Mouse (Mus musculus) c-Kit-positive CD71-negative TER-119-negative erythroid progenitor cells, embryonic 14.5 days (primary cell): ENCODE measurements around the gene Zfp867.

ENCODE experiments used
- DNase-seq: peaks from one replicate; pipeline ENCODE4 v3.0.0-alpha.2; 2013; ENCODE audit warnings: low read depth

Zfp867 gene

DNA sequence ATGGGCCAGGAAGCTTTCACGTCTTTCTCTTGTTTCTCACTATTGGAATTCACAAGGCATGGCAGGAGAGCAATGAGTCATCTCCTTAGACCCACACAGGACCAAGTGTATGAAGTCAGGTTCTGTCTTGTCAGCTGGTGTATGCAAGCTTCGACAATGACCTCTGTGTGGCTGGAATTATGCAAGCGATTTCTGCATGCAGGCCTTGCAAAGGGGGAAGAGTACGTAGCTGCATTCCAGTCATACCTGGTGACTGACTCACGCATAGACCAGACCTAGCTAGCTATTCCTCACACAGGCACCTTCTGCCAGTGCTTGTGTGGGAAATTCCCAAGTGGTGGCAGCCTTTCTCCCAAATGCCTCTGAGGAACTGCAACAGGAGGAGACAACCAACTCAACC is 13.3 kb downstream of the Zfp867 start:
- no peak for DNase-seq

DNA sequence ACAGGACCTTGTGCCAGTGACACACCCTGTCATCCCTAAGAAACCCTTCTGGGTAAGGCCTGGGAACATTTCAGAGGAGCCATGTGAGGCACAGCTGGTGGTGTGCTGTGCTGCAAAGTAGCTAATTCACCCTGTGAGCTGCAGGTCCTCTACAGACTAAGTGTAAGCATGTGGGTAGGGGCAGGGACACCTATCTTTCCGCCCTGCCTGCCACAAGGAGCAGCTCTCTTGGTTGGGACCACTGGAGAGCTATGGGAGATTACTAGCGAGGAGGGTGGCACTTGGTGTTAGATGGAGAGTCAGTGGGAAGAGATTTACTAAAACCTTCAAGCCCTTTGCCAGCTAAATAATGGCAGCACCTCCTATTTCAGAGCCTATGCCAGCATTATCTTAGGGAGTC is 15.4 kb downstream of the Zfp867 start:
- no peak for DNase-seq

DNA sequence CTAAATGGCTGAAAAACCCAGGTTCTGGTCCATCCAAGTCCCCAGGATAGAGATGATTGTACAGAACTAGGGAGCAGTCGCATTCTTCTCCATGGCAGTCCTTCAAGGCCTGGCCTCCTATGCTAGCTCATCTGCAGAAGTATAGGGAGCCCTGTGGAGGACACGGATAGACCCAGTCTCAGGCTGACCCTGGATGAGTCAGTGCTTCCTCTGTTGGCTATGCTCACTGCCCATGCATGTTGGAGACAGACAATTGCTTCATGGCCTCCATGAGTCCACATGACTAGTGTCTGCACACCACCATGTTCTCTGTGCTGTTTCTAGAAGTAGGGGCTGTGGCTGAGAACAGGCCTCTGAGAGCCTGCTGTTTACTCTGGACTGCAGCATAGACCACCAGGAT is 15.9 kb downstream of the Zfp867 start:
- DNase-seq, result no peak

DNA sequence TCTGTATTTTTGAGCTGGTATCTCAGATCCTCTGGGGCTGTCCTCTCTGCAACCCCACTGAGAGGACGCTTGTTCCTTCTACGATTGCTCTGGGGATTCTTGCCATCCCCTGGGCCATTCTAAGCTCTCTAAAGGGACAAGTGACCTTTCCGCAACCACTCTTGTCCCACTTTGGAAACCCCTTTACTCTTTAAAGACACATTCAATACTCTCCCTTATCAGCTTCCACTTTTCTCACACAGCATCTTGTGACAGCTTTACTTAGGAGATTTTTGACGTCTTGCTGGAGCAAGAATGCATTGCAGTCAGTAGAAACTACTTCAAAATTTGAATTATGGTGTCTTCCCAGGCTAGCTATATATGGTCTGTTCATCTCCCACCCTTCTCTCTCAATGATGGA is 21.2 kb downstream of the Zfp867 start, which contains the start of gene Snap47:
TSS of gene Snap47 (minus strand) at position 101 of the 400 bp plus-strand sequence.
- DNase-seq, result no peak

DNA sequence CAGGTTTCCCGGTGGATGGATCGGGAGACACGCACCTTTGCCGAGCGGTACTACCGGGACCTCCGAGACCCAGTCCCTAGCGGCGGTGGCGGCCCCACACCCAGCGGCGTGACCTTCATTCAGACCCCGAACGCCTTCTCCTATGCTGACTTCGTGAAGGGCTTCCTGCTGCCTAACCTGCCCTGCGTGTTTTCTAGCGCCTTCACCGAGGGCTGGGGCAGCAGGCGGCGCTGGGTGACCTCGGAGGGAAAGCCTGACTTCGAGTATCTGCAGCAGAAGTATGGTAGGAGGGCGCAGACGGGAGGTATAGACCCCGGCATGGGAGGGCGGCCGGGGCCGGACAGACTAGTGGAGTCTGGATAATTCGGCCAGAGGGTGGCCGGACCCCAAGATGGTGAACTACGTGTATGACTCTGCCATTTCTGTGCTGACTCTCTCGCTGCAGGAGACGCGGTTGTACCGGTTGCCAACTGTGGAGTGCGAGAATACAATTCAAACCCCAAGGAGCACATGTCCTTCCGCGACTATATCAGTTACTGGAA is 22.0 kb downstream of the Zfp867 start:
- DNase-seq, result no peak

DNA sequence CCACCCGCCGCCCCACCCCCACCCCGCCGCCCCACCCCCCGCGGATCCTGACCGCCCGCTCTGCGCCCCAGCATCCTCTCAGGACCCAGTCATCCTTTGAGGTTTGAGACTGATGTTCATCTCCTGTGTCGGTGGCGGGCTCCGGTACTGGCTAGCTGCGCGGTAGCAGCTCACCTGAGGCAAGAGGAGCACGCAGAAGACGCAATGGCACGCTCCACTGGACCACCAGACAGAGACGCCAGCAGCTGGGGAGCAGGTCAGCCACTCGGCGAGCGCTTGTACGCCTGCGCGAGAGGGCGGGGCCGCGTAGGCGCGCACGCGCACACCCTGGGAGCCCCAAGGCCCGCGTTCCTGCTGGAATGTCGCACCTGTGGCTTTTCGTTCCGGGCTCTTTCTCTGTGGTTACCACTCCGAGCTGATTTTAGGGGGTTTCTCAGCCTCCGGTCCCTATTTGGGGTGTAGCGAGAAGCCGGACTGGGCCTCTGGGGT is 22.5 kb downstream of the Zfp867 start, which contains the start of gene Jmjd4:
TSS of gene Jmjd4 (plus strand) at position 305 of the 489 bp plus-strand sequence.
- DNase-seq, result peak; percentile 64

DNA sequence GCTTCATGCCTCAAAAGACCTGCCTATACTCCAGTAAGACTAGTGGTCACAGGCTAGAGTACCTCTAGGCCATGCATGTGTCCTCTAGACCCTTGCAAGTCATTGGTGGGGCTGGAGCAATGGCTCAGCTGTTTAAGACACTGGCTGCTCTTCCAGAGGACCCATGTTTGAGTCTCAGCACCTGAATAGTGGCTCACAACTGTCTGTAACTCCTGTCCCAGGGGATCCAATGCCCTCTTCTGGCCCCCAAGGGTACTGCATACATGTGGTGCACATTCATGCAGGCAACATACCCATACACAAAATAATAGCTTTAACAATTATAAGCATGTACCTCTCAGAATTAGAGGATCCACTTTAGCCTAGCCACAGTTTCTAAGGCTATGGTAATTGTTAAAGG is 29.2 kb downstream of the Zfp867 start:
- no peak for DNase-seq

DNA sequence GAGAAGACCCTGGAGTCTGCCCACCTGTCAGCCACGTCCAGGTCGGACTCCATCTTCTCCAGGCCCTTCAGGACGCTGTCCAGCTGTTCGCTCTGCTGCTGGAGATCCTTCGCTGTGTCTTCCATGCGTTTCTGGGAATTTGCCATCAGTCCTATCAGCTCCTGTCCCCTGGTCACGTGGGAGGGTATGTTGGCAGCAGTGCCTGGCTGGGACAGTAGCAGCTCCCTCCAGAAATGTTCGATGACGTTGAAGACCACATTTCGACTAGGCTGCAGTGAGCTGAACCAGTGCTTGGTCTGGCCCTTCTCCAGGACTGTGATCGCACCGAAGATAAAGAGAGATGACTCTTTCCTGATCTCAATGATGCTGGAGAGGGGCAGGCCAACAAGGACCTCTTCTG is 34.3 kb downstream of the Zfp867 start:
- no peak for DNase-seq

DNA sequence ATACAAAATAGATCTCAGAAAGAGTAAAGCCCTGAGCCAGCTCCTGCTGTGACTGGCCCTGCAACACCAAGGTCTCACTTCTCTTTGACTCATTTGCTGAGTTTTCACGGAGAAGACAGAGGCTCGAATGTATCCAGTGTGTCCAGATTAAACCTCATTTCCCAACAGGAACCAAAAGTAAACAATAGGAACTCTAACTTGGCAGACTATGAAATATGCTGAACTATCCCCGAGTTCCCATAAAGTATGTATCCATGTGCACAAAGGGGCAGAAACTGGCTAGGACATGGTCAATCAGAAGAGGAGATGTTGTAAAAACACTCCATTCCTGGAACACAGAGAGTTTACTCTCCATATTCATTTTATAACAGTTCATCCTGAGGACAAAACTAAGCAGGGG is 40.0 kb downstream of the Zfp867 start:
- DNase-seq, result no peak

DNA sequence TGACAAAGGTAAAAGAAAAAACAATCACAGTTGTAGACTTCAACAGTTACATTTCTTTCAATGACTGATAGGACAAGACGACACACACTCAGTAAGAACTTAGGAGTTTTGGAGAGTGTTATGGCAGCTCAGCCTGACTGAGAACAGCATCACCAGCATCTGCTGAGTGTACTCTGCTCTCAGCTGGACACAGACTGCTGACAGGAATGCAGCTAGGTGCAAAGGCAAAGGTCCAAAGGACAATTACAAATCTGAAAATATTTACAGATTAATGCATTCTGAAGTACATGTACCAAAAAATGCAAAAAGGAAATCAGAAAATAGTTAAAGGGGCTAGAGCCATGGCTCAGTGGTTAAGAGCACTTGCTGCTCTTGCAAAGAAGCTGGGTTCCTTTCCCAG is 42.3 kb downstream of the Zfp867 start:
- no peak for DNase-seq

DNA sequence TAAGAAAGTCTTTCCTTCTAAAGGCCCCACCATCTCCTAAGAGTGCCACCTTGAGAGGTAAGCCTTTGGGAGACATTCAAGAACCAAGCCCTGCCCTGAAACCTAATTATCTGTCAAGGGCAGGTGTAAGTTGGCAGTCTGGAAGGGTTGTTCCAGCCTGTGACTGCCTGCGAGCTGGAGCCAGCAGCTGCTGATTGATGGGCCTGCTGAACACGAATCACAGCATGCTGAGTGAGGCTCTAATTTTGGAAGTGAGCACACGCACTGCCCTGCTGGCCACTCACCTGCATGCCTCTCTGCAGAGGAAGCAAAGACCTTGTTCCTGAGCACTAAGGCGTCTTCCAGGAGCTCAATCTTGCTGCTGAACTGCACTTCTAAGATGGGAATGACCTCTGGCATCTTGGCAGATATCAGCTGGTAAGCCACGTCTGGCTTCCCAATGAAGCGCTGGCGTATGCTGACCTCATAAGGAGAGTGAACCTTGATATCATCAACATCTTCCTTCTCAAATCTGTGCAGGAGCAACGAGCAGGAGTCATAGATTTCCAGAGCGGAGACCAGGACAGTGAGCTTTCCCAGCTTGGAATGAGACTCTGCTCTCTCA is 44.1 kb downstream of the Zfp867 start:
- no peak for DNase-seq

DNA sequence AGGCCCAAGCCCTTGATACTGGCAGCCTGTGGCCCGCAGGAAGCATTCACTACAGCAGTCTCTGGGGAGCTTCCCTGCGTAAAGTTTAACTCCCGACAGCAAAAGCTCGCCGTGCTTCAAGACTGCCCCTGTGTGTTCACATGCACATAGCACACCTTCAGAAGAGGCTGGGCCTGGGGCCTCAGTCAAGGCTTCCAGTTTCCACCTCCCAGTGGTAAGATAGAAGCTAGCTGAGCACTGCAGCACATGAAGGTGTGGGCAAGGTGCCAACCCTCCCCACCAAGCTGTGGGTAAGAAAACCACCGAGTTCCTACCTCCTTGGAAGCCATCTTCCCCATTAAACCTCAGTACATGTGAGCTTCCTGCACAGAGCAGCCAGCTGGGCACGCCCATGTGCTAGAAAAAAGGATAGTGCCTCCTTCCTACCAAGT is 46.6 kb downstream of the Zfp867 start:
- peak; percentile 22 for DNase-seq

DNA sequence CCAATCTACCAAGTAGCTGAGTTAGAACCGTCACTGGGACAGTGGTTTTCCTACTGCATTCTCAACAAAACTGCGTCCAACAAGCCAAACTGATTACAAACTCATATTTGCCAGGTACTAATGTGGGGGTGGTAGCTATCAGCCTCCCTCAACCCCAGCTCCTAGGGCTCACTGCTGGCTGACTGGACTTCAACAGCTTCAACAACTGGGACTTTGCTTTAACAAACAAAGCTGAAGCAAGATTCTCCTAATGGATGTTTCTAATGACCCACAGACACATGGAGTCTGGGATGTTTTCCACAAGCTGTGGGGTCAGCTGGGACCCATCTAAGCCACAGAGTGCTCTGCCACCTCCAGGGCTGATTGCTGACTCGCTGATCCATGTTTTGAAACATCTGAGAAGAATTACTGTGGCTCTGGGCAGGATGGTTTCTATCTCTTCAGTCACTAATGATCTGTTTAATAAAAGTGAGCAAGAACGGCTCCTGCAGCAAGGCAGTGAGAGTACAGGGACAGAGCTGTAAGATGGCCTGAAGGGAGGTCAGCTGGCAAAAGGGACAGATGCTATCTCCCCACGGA is 49.2 kb downstream of the Zfp867 start:
- no peak for DNase-seq

DNA sequence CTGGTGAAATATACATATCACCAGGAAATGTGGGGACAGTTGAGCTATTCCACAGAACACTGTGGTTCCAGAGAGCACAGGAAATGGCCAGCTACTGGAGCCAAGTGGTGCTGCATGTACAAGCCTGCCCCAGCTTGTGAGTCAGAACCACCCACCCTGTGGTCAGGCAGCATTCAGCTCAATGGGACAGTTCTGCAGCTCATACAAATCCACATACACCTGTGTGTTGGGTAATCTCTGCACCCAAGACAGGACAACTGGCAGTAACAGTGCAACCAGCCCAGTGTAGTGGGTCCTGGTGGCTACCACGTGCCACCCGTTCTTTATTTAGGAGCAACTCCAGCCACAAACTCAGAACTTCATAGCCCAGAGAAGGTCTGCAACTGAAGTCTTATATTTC is 50.3 kb downstream of the Zfp867 start:
- no peak for DNase-seq

DNA sequence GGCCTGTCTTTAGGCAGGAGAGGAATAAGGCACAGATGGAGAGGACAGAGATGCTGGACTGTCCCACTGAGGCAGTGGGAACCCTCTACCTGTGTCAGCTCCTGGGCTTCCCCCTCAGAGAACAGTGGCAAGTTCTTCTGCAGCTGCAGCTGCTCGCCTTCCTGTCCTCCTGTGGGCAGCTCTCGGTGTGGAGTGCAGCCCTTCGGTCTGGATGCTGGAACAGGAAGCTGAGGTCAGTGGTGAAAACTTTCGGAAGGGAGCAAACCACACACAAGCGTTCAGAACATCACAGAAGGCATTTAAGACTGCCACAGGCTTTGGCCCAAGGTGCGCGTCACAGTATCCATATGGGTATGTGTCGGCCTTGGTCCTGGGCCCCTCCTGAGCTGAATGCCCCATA is 50.8 kb downstream of the Zfp867 start:
- peak; percentile 39 for DNase-seq

DNA sequence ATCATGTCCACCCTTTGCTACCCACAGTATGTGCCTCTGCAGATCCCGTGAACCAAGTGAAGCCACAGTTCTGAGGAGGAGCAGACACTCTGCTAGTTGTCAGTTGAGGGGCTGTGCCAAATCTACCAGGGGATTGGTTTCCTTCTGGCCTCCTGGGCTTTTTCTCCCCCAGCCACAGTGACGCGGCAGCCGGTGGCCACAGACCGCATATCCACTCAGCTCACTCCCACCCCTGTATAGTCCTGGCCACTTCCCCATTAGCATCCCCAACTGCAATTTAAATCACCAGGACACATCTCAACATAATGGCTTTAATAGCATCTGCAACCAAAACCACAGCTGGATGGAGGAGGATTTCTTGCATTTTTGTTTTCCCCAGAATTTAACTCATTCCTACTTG is 53.6 kb downstream of the Zfp867 start:
- DNase-seq, result peak; percentile 51

DNA sequence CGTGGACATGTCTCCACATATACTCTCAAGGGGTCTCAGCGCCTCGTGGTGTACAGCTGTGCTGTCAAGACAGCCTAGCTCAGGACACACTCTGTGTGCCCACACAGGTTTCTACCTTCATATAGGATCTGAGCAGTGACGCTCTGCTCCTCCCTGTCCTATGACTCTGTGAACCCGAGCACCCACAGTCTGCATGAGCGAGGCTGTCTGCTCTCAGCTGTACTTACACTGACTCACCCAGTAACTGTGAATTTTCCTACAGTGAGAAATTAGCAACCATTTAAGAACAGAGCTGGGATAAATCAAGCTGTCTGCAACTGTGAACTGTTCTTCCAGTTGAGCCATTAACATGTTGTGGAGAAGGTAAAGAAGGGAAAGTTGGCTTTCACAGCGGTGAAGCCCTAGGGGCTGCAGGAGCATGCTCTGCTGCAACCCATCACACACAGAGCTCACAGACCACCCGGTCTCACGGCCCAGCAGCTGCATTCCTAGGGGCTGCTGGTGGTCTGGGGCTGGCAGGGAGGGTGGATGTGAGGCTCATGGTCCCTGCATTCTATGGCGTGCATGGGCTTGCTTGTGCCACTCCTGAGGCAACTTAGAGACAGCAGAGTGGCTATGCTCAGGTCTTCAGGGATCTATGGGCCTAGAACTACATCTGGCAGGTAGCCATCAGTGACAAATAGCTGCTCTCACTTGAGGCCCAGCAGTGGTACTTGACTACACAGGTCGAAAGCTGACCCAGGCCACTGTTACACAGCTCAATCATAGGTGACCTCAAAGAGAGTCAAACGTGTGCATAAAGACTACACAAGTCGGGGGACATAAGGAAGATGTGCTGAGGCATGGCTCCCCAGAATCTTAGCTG is 59.0 kb downstream of the Zfp867 start:
- DNase-seq, result no peak

DNA sequence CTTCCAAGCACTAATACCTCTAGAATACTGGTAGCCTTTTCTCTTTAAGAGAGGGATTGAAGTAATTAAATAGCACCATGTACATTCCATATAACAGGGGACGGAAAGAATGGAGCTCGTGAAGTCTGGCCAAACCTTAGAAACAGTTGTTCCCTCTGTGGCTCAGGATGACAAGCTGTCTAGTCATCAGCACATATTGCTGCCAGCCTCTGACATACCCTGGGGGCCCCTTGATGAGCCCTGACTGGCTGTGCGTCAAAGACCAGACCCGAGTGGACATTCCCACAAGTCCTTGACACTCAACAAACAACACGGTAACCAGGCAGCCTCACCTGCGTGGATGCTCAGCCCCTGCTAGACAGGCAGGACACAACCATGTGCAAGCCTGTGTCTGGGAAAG is 60.2 kb downstream of the Zfp867 start:
- DNase-seq, result no peak
